Mouse (Mus musculus) heart, embryonic 16.5 days (tissue): ENCODE data around the gene Plcxd1. TPM values are rescaled to one million over a fixed set of nuclear protein-coding genes. Genes with fewer than 3 reads are reported as not detected.

Experiments
- ATAC-seq: fragments of 200-750 bp; cut with Nextera tagmentation; replicated peaks from 2 replicates; pipeline ENCODE4 v1.8.0; 2017; ENCODE audit warnings: moderate number of reproducible peaks; ENCODE audit not compliant: insufficient read depth, low FRiP score; ENCODE audit errors: extremely low read depth
- H3K27ac ChIP-seq: fragments of 300-500 bp; sonication (generic); 2 replicates; pipeline ENCODE4 v1.5.1; 2014; ENCODE audit warnings: mild to moderate bottlenecking, low read length, control low read depth, moderate library complexity
- H3K27me3 ChIP-seq: fragments of 300-500 bp; sonication (generic); 2 replicates; pipeline ENCODE4 v1.6.1; 2014; ENCODE audit warnings: low read length, mixed read lengths; ENCODE audit not compliant: control insufficient read depth, insufficient read depth
- H3K36me3 ChIP-seq: fragments of 300-500 bp; sonication (generic); 2 replicates; pipeline ENCODE4 v1.6.1; 2014; ENCODE audit not compliant: control insufficient read depth, insufficient read depth
- H3K4me1 ChIP-seq: fragments of 300-500 bp; sonication (generic); 2 replicates; pipeline ENCODE4 v1.6.1; 2014; ENCODE audit warnings: low read length, mixed read lengths; ENCODE audit not compliant: control insufficient read depth, insufficient read depth
- H3K4me2 ChIP-seq: fragments of 300-500 bp; sonication (generic); 2 replicates; pipeline ENCODE4 v1.6.1; 2014; ENCODE audit warnings: low read depth, mild to moderate bottlenecking, control low read depth, low read length
- H3K4me3 ChIP-seq: fragments of 300-500 bp; sonication (generic); 2 replicates; pipeline ENCODE4 v1.5.1; 2014; ENCODE audit warnings: mild to moderate bottlenecking, control low read depth, low read length
- H3K9ac ChIP-seq: fragments of 300-500 bp; sonication (generic); 2 replicates; pipeline ENCODE4 v1.6.1; 2014; ENCODE audit warnings: low read length, control low read depth
- H3K9me3 ChIP-seq: fragments of 300-500 bp; sonication (generic); replicated peaks from 2 replicates; pipeline ENCODE4 v1.6.1; 2016; ENCODE audit warnings: low read length; ENCODE audit not compliant: control insufficient read depth
- WGBS: fragments of 180-500 bp; shearing (Covaris S2); extraction: QIAGEN DNeasy Blood & Tissue Kit; methylation state at CpG from one replicate; pipeline ENCODE4 v1.1.7; 2014; 5-methylcytosine and 5-hydroxymethylcytosine counted together
- polyA plus RNA-seq: library from polyadenylated mRNA; unstranded; fragments of >200 nt; fragmentation: Nextera tagmentation; extraction: Ambion mirVana; gene quantifications from 2 replicates; pipeline ENCODE4 v1.2.1, GENCODE M21; 2015

Plcxd1 gene
- polyA plus RNA-seq, 1 experiment from 2014 or later, result 1.2 TPM

- peaks cover 13% of the 10 kb centered on the region for H3K36me3 ChIP-seq
- no peak overlapping the region for H3K9ac ChIP-seq
- no peak overlapping the region for H3K4me2 ChIP-seq
- peak overlapping the region; percentile 10; the same call in 1 of the 2 replicates for H3K27ac ChIP-seq
- peaks cover 21% of the 10 kb centered on the region for H3K4me1 ChIP-seq
- peaks cover 4% of the 10 kb centered on the region for H3K27me3 ChIP-seq
- ATAC-seq, result no peak
- WGBS, result 52% methylated on average over 1 of the region's 1 CpGs
- H3K9me3 ChIP-seq, result no peaks in the 10 kb centered on the region
- no peak overlapping the region for H3K4me3 ChIP-seq
Measured at GRCm38 (mm10) chr5:110098991-110099477, 735 bp upstream of the Plcxd1 start.

- H3K27ac ChIP-seq, result no peak overlapping the region
- H3K4me1 ChIP-seq, result peaks cover 17% of the 10 kb centered on the region
- 3% methylated on average over 34 of the region's 37 CpGs for WGBS
- peaks cover 33% of the 10 kb centered on the region for H3K36me3 ChIP-seq
- peaks cover 4% of the 10 kb centered on the region for H3K27me3 ChIP-seq
- peak overlapping the region; percentile 43 for H3K4me3 ChIP-seq
- H3K4me2 ChIP-seq, result peak overlapping the region; percentile 70
- peak; percentile 14; the same call in 1 of the 2 replicates for ATAC-seq
- H3K9ac ChIP-seq, result peak overlapping the region; percentile 55
- H3K9me3 ChIP-seq, result no peaks in the 10 kb centered on the region
Measured at GRCm38 (mm10) chr5:110100921-110101631, 1.3 kb downstream of the Plcxd1 start.

- peak overlapping the region; percentile 43 for H3K4me3 ChIP-seq
- H3K36me3 ChIP-seq, result peaks cover 41% of the 10 kb centered on the region
- H3K4me1 ChIP-seq, result peaks cover 24% of the 10 kb centered on the region
- peak overlapping the region; percentile 3; the same call in 1 of the 2 replicates for H3K9ac ChIP-seq
- ATAC-seq, result peak; percentile 16; the same call in 1 of the 2 replicates
- WGBS, result 12% methylated on average over 34 of the region's 34 CpGs
- H3K9me3 ChIP-seq, result no peaks in the 10 kb centered on the region
- no peak overlapping the region for H3K27ac ChIP-seq
- H3K27me3 ChIP-seq, result peaks cover 4% of the 10 kb centered on the region
- H3K4me2 ChIP-seq, result peak overlapping the region; percentile 70
Measured at GRCm38 (mm10) chr5:110101716-110102347, 2.1 kb downstream of the Plcxd1 start.

GRCm38 (mm10) chr5:110102429-110102828 is 2.7 kb downstream of the Plcxd1 start:
- no peaks in the 10 kb centered on the region for H3K9me3 ChIP-seq
- H3K27me3 ChIP-seq, result peaks cover 4% of the 10 kb centered on the region
- WGBS, result 81% methylated on average over 13 of the region's 13 CpGs
- ATAC-seq, result no peak
- H3K27ac ChIP-seq, result no peak overlapping the region
- no peak overlapping the region for H3K4me3 ChIP-seq
- peaks cover 26% of the 10 kb centered on the region for H3K4me1 ChIP-seq
- H3K9ac ChIP-seq, result no peak overlapping the region
- H3K36me3 ChIP-seq, result peaks cover 41% of the 10 kb centered on the region
- no peak overlapping the region for H3K4me2 ChIP-seq

GRCm38 (mm10) chr5:110102853-110103625 is 3.3 kb downstream of the Plcxd1 start:
- Histone ChIP-seq H3K9ac (no peak overlapping the region), H3K27ac (no peak overlapping the region), H3K4me2 (no peak overlapping the region), H3K27me3 (peaks cover 4% of the 10 kb centered on the region), H3K9me3 (no peaks in the 10 kb centered on the region), H3K4me3 (no peak overlapping the region), H3K4me1 (peaks cover 26% of the 10 kb centered on the region), H3K36me3 (peaks cover 41% of the 10 kb centered on the region)
- no peak for ATAC-seq
- 89% methylated on average over 19 of the region's 19 CpGs for WGBS

GRCm38 (mm10) chr5:110103901-110104615 is 4.3 kb downstream of the Plcxd1 start:
- no peak for ATAC-seq
- H3K4me2 ChIP-seq, result no peak overlapping the region
- H3K9me3 ChIP-seq, result no peaks in the 10 kb centered on the region
- H3K4me1 ChIP-seq, result peaks cover 29% of the 10 kb centered on the region
- no peak overlapping the region for H3K4me3 ChIP-seq
- WGBS, result 93% methylated on average over 27 of the region's 27 CpGs
- no peak overlapping the region for H3K9ac ChIP-seq
- no peak overlapping the region for H3K27ac ChIP-seq
- H3K27me3 ChIP-seq, result peaks cover 4% of the 10 kb centered on the region
- H3K36me3 ChIP-seq, result peaks cover 41% of the 10 kb centered on the region

GRCm38 (mm10) chr5:110104616-110105380 is 5.0 kb downstream of the Plcxd1 start:
- H3K9ac ChIP-seq, result no peak overlapping the region
- no peaks in the 10 kb centered on the region for H3K9me3 ChIP-seq
- peaks cover 29% of the 10 kb centered on the region for H3K4me1 ChIP-seq
- ATAC-seq, result no peak
- H3K4me2 ChIP-seq, result no peak overlapping the region
- H3K4me3 ChIP-seq, result no peak overlapping the region
- H3K27ac ChIP-seq, result no peak overlapping the region
- H3K36me3 ChIP-seq, result peaks cover 41% of the 10 kb centered on the region
- peaks cover 4% of the 10 kb centered on the region for H3K27me3 ChIP-seq
- WGBS, result 94% methylated on average over 36 of the region's 36 CpGs
